Mouse (Mus musculus) adrenal gland, postnatal 0 days (tissue): Measurements from ENCODE around the gene Arl4d. TPM values are rescaled to one million over a fixed set of nuclear protein-coding genes. Genes with fewer than 3 reads are reported as not detected.

Experiments used
- polyA plus RNA-seq: library from polyadenylated mRNA; unstranded; fragments of >200 nt; fragmentation: Nextera tagmentation; extraction: Ambion mirVana; gene quantifications from 2 replicates; pipeline ENCODE4 v1.2.1, GENCODE M21; 2015

Arl4d gene
- 5.2 and 5.7 TPM in 2 replicates for polyA plus RNA-seq

DNA sequence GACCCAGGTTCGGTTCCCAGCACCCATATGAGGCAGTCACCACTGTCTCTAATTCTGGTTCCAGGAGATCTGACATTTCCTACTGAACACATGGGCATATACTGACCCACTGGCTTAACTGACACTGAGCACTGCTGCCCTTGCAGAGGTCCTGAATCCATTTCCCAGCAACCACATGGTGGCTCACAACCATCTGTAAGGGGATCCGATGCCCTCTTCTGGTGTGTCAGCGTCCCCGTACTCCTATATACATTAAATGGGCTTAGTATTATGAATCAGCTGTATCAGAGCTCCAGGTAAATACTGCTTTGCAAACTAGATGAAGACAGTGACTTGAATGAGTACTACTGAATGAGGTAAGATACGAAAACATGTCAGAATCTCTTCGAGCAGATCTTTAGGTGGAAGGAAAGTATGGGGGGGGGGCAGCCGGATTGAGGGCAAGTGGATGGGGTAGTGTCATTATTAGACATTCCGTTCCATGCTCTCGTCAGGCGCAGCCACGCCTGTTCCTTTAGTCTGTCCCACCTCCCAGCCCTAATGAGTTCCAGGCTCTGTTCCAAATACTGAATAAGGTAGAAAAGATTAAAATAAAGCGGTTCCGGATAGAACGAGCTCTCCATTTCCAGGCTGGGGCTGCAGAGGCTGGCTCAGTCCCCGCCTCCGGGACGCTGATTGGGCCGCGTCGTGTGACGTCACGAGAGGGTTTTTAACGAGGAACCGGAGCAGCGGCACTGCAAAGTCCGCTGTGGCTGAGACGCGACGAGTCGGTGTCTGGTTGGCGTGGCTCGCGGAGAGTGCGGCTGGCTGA lies at the start of gene Arl4d:
Gene Arl4d, plus strand, starts transcription at position 717 of the 811 bp plus-strand sequence.

GRCm38 (mm10) chr11:101626995-101627856 lies 38.1 kb upstream of the Arl4d start, which contains the start of gene Rdm1:
Gene Rdm1, plus strand, starts transcription at chr11:101627195.

Other genes starting within 250 kb of the Arl4d start
- gene Aarsd1, start 247.9 kb upstream of the Arl4d start, polyA plus RNA-seq, result 29.9 and 39.5 TPM in 2 replicates
- 3.0 and 3.6 TPM in 2 replicates for gene Gm27029, start 240.7 kb upstream of the Arl4d start, polyA plus RNA-seq
- 13.2 and 19.8 TPM in 2 replicates for gene Rundc1, start 240.5 kb upstream of the Arl4d start, polyA plus RNA-seq
- 5.9 and 11.6 TPM in 2 replicates for gene Ptges3l, start 240.2 kb upstream of the Arl4d start, polyA plus RNA-seq
- gene Rpl27, start 223.2 kb upstream of the Arl4d start, polyA plus RNA-seq, result 327 and 341 TPM in 2 replicates
- gene Ifi35, start 217.1 kb upstream of the Arl4d start, polyA plus RNA-seq, result 57.4 and 61.2 TPM in 2 replicates
- gene Rnd2, start 200.5 kb upstream of the Arl4d start, polyA plus RNA-seq, result 10.7 and 14.9 TPM in 2 replicates
- 59.9 and 78.0 TPM in 2 replicates for gene Vat1, start 199.3 kb upstream of the Arl4d start, polyA plus RNA-seq
- gene Brca1, start 113.6 kb upstream of the Arl4d start, polyA plus RNA-seq, result 1.8 and 3.2 TPM in 2 replicates
- gene Nbr1, start 113.4 kb upstream of the Arl4d start, polyA plus RNA-seq, result 44.8 and 67.0 TPM in 2 replicates
- 11.8 and 14.0 TPM in 2 replicates for gene Tmem106a, start 83.3 kb upstream of the Arl4d start, polyA plus RNA-seq
- gene Gm11634, start 66.3 kb upstream of the Arl4d start, polyA plus RNA-seq, result not detected in 2 replicates
- 65.0 and 84.8 TPM in 2 replicates for gene Rdm1, start 38.3 kb upstream of the Arl4d start, polyA plus RNA-seq
- 14.0 and 17.0 TPM in 2 replicates for gene Dhx8, start 67.4 kb downstream of the Arl4d start, polyA plus RNA-seq
- gene Etv4, start 119.8 kb downstream of the Arl4d start, polyA plus RNA-seq, result 3.0 and 8.5 TPM in 2 replicates
- 3.7 and 6.3 TPM in 2 replicates for gene Meox1, start 228.8 kb downstream of the Arl4d start, polyA plus RNA-seq